Mouse (Mus musculus) heart, postnatal 0 days (tissue): ENCODE measurements at regions not wholly inside any gene's neighbourhood (a gene's known extent, or its start where the extent isn't known, plus 50 kb on each side); places are given as distances from the start of the nearest gene placed in this dataset.

Experiments used
- CTCF ChIP-seq: IDR thresholded peaks from 2 replicates; pipeline ENCODE4 v1.5.1; 2016; ENCODE audit warnings: antibody characterized with exemption, control low read depth, low read depth
- EP300 ChIP-seq: IDR thresholded peaks from 2 replicates; pipeline ENCODE4 v1.6.1; 2016; ENCODE audit warnings: antibody characterized with exemption, low read depth

DNA sequence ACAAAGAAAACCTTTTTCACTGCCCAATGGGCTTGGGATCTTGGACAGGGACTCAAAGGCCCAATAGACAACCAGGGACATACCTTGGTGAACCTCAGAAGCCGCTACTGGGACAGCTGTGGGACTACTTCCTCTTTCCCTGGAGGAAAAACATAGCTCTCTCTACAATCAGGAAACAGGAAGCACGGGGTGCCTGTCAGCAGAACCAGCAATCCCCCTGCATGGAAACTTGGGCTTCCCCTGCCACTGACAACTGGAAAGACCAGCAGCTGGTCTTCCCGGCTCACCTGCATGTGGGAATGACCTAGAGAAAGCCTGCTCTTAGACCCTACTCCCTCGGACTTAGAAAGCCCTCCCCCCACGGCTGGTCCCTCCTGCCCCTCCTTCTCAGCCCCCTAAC, 70.7 kb downstream of the Ier5 start:
- TF ChIP-seq CTCF = no peak
- no peak for TF ChIP-seq EP300
